Mouse (Mus musculus) lung, postnatal 4 days (tissue): ENCODE data around the gene Chst8.

Experiments
- DNase-seq, 2 experiments: peaks; one replicate each; pipeline ENCODE4 v3.0.0; 2021

Chst8 gene

GRCm38 (mm10) chr7:34812531-34813111, at the start of gene Chst8:
Gene Chst8 (minus strand): TSS chr7:34812711.
- peak; percentile 82 to 87 for DNase-seq

- no peak for DNase-seq
Measured at GRCm38 (mm10) chr7:34858291-34858690, 45.8 kb upstream of the Chst8 start.

- no peak for DNase-seq
Measured at GRCm38 (mm10) chr7:34854781-34855352, 42.4 kb upstream of the Chst8 start.

- DNase-seq = no peak
Measured at GRCm38 (mm10) chr7:34853393-34853792, 40.9 kb upstream of the Chst8 start.

GRCm38 (mm10) chr7:34849660-34850059, 37.1 kb upstream of the Chst8 start:
- peak in 1 of 2 experiments; percentile 18 for DNase-seq

GRCm38 (mm10) chr7:34848811-34849210, 36.3 kb upstream of the Chst8 start:
- DNase-seq = no peak

GRCm38 (mm10) chr7:34847900-34848299, 35.4 kb upstream of the Chst8 start:
- DNase-seq = no peak

GRCm38 (mm10) chr7:34847410-34847809, 34.9 kb upstream of the Chst8 start:
- DNase-seq = no peak

- DNase-seq = no peak
Measured at GRCm38 (mm10) chr7:34838749-34839148, 26.2 kb upstream of the Chst8 start.

GRCm38 (mm10) chr7:34838231-34838630, 25.7 kb upstream of the Chst8 start:
- no peak for DNase-seq

GRCm38 (mm10) chr7:34826255-34826909, 13.9 kb upstream of the Chst8 start:
- DNase-seq = no peak

GRCm38 (mm10) chr7:34821587-34821986, 9.1 kb upstream of the Chst8 start:
- no peak for DNase-seq

GRCm38 (mm10) chr7:34820554-34820953, 8.0 kb upstream of the Chst8 start:
- no peak for DNase-seq

- no peak for DNase-seq
Measured at GRCm38 (mm10) chr7:34819796-34820195, 7.3 kb upstream of the Chst8 start.

GRCm38 (mm10) chr7:34818660-34819059, 6.1 kb upstream of the Chst8 start:
- DNase-seq = no peak

GRCm38 (mm10) chr7:34816981-34817380, 4.5 kb upstream of the Chst8 start:
- no peak for DNase-seq

- DNase-seq = no peak
Measured at GRCm38 (mm10) chr7:34814801-34815200, 2.3 kb upstream of the Chst8 start.

GRCm38 (mm10) chr7:34811531-34812526, 682 bp downstream of the Chst8 start:
- peak in 1 of 2 experiments; percentile 30 for DNase-seq

- no peak for DNase-seq
Measured at GRCm38 (mm10) chr7:34811060-34811459, 1.5 kb downstream of the Chst8 start.

GRCm38 (mm10) chr7:34806307-34806706, 6.2 kb downstream of the Chst8 start:
- no peak for DNase-seq

GRCm38 (mm10) chr7:34805691-34806205, 6.8 kb downstream of the Chst8 start:
- no peak for DNase-seq

GRCm38 (mm10) chr7:34805042-34805441, 7.5 kb downstream of the Chst8 start:
- DNase-seq = no peak

- DNase-seq = no peak
Measured at GRCm38 (mm10) chr7:34799950-34800511, 12.5 kb downstream of the Chst8 start.
